Mouse (Mus musculus): Measurements from ENCODE around the gene Rasal2. TPM values are rescaled to one million over a fixed set of nuclear protein-coding genes. Genes with fewer than 3 reads are reported as not detected.

Gene Rasal2
- polyA plus RNA-seq, 1 experiment, result 1.5 TPM

DNA sequence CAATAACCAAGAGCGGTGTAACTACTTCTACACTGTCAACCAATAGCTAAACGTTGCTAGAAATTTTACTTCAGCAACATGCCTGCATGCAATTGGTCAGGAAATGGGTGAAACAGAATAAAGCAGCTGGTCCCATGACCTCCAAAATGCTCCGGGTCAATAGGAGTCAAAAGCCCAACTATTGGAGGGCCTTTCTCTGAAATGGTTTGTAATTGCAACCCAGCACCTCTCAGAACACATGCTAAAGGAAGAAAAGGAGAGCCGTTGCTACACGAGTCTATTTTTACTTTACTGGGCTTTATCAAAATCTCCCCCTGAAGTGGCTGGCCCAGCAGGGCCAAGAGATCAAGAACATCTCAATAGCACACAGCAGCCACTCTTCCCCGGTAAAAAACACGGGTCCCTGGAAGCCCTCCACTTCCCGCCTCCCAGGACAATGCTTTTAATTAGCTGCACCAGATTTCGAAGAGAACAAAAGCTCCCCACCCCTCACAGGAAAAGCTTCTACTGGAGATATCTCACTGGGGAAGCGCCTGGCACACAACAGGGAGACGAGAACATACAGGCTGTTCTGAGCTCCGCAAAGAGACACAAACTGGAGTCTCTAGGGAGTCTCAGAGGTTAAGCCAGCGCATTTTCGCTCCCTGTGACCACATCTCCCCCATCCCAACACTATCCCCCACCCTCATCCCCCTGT, 30.8 kb upstream of the Rasal2 start:
- WGBS, result 54% methylated on average over 14 of the region's 14 CpGs
- no peak for DNase-seq (ENCODE audit: low read depth, low spot score)

DNA sequence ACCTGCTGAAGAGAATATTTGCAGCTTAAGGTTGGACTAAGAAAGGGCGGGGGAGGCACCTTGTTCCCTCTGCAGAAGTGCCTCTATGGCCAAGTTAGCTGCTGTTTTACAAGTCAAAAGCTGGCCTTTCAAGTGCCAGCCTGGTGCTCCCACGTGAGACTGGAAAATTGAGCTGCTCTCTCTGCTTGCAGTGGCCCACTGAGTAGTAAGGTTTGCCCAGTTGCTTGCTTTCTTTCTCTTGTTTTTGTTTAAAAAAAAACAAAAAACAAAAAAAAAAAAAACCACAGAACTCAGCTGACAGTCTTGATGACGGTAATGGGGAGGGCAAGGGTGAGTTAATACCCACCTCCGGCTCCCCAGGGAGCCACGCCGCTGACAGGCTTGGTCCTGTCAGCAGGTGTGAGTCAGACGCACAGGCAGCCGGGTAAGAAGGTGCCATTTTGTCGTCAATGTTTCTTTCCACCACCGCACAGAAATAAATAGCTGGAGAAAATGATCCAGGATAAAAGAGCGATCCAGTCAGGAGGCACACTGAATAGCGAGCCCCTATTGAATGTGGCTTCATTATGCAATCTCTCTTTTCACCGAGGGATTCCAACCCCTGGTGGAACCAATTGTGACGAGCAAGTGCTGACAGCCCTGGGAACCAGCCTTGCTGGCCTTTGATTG, 27.7 kb upstream of the Rasal2 start:
- DNase-seq (ENCODE audit: low read depth, low spot score), result no peak
- WGBS, result 34% methylated on average over 14 of the region's 14 CpGs

DNA sequence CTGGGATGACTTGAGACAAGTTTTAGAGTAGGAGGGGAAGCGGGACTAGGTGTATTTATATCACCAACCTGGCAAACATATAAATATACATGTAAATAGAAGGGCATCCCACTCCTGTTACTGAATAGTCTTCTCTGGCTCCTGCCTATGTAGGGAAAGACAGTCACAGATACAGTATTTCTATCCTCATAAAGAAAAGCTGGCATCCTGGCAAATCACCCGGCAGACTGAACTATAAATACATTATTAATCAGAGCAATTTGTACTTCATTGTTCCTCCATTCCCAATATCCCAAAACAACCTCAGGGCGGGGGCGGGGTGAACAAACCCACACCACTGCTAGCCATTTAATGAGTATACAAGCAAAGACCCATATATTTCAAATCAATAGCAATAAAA, 26.7 kb upstream of the Rasal2 start:
- DNase-seq (ENCODE audit: low read depth, low spot score), result no peak
- WGBS, result 93% methylated on average over 4 of the region's 4 CpGs

DNA sequence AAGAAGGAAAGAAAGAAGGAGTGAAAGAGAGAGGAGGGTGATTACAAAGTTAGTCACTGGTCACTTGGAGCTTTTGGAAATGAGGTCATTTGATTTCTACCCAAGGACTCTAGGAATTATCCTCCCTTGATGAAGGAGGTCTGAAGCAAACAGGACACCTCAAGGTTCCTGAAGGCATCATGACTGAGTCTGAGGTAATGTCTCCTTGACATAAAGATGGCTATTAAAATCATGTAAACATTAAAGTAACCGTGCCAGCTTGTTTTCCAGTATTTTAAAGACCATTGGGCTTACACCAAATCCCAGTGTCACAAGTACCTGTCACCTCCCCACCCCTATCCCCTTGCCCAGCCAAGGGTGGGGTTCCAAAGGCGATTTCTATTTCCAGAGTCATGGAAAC, 25.9 kb upstream of the Rasal2 start:
- DNase-seq (ENCODE audit: low read depth, low spot score), result no peak
- WGBS, result 65% methylated on average over 2 of the region's 2 CpGs

DNA sequence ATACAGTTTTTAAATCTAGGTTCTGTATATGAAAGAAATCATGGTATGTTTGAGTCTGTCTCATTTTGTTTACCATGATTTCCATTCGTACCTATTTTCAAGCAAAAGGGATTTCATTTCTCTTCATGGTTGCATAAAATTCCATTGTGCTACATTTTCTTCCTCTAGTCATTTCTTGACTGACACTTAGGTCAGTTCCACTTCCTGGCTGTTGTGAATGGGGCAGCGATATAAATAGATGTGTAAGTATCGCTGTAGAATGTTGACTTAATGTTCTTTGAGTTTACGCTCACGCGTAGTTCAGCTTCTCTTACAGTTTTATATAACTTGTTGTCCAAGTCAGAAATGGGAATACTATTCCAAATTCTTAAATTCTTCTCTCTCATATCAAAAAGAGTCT, 23.5 kb upstream of the Rasal2 start:
- DNase-seq (ENCODE audit: low read depth, low spot score), result no peak
- WGBS, result 77% methylated on average over 6 of the region's 6 CpGs

GRCm38 (mm10) chr1:157434404-157434803, 22.0 kb upstream of the Rasal2 start:
- 84% methylated on average over 4 of the region's 4 CpGs for WGBS

DNA sequence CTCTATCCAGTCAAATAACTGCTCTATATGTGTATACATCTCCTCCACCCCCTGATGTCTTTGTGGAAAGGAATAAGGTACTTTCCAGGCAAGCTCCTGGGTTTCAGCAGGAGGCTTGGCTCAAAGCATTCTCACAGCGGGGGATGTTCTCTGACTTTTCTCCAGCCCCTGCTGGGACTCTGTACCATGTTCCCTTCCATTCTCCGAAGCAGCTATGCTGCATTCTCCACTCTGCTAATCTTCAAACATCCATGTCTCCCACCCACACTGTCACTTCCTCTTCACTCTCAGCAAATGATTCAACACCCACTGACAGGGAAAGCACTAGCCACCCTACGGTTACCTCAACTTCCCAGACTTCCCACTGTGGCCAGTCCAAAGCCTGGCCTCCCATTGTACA, 20.9 kb upstream of the Rasal2 start:
- WGBS, result 71% methylated on average over 3 of the region's 3 CpGs
- DNase-seq (ENCODE audit: low read depth, low spot score), result no peak

More at GRCm38 (mm10) chr1:157434404-157434803, 22.0 kb upstream of the Rasal2 start:
- no peak for DNase-seq (ENCODE audit: low read depth, low spot score)

DNA sequence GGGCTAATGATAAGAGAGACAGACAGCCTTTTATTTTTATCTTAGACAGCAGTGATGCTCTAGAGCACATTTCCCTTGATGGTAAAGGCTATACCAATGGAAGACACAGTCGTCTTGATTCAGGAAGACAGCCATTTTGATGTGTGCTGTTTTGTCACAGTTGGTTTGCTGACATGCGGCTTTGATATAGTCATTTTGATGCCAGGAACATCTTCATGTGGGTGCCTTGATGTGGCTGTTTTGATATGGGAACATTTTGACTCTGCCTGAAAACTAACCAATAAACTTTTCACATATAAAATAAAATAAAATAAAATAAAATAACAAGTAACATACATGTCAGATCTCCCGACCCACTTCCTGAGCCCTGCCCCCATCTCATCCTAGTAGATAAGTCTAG, 16.0 kb upstream of the Rasal2 start:
- DNase-seq (ENCODE audit: low read depth, low spot score), result no peak
- WGBS, result 83% methylated on average over 3 of the region's 3 CpGs

- 96% methylated on average over 4 of the region's 4 CpGs for WGBS
Observed at GRCm38 (mm10) chr1:157427604-157428003, 15.2 kb upstream of the Rasal2 start.

DNA sequence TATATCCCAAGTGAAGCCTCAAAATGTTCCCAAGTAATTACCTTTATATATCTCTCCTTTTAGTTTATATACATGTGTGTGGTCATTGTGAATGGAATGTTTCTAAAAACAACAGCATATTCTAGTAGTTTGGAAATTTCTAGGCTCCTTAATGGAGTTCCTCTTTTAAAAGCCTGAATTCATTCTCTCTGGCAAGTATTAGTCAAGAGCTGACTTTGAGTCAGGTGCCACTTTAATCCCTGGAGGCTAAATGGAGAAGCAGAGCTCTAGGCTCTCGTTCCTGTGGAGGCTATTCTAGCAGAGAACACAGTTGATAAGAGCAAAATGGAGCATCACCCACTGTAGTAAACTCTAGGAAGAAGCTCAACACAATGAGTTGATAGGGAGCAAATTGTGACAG, 14.5 kb upstream of the Rasal2 start:
- WGBS, result 66% methylated on average over 1 of the region's 1 CpGs
- DNase-seq (ENCODE audit: low read depth, low spot score), result no peak

More at GRCm38 (mm10) chr1:157427604-157428003, 15.2 kb upstream of the Rasal2 start:
- no peak for DNase-seq (ENCODE audit: low read depth, low spot score)

DNA sequence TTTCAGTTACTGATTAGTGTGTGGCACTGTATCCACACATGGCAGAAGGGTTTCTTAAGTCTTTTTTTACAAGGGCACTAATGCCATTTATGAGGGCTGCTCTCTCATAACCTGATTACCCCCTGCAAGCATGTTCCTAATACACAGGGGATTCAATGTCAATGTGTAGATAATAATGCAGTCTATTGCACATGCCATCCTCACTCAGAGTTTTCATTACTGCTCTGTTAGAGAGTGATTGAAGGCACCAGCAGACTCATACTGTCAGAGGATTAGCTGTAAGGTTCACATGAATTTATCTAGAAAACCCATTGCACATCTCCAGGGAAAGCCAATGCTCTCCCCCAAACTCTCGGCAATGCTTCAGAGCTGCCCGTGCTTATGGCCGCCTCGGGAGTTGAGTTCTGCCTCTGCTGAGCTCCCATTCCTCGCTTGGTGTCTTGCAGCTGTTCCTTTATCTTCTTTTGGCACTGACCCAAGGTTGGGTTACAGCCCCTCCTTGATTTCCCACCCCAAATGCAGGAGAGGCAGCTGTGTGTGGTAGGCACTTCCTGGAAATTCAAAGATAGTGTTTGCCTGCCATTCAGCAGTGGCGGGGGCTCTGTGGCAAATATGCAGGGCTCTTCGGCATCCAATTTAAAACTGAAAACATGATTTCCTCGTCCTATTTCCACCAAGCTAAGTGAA, 13.5 kb upstream of the Rasal2 start:
- no peak for DNase-seq (ENCODE audit: low read depth, low spot score)
- WGBS, result 39% methylated on average over 8 of the region's 8 CpGs

DNA sequence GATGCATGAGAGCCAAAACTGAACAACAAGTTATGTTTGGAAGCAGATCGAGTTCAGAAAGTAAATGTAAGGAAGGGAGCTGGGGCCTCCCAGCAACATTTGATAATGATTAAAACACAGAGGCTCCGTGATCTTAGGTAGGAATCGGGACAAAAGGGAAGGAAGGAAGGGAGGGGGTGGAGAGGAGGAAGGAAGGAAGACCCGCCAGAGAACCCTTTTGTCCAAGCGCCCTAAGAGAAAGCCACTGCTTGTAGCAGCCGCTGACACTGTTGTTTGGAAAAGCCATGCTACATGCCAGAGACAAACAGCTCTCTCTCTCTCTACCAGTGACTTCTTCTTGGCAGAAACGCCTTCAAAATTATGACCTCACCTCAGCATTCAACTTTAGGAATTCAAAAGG, 5.5 kb upstream of the Rasal2 start:
- no peak for DNase-seq (ENCODE audit: low read depth, low spot score)
- 62% methylated on average over 7 of the region's 7 CpGs for WGBS

DNA sequence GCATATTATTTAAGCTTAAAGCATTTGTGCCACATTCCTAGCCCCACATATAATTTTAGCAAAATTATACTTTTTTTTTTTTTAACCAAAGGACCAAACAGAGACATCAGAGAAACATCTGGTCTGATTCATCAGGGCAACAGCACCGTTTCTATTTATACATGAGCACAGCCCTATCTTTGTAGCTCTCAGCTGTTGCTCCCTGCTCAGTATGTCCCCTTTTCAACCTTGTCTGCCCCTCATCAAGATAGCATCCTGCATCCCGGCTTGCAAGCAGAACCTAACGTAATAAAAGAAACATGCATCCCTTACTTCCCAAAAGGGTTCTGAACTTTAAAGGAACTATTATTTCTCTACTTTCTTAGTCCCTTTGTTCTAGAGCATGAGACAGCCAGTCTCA, 5.0 kb upstream of the Rasal2 start:
- DNase-seq (ENCODE audit: low read depth, low spot score), result no peak
- 77% methylated on average over 3 of the region's 3 CpGs for WGBS

DNA sequence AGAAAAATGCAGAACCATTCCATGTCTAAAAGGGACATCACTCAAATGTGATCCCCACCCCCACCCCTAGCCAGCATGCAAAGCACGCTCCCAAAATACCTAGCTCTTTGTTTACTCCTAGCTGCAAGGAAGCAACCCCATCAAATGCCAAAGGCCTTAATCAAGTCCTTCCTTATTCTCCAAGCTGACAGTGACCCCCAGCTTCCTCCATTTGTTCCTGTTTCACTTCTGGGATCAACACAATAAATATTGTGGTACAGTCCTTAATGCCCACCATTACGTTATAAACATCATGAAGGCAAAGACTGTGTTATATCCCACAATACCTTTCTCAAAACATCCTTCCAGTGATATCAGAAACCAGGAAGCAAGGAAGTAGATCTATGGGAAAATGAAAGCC, 4.2 kb upstream of the Rasal2 start:
- DNase-seq (ENCODE audit: low read depth, low spot score), result no peak
- WGBS, result 89% methylated on average over 2 of the region's 2 CpGs

DNA sequence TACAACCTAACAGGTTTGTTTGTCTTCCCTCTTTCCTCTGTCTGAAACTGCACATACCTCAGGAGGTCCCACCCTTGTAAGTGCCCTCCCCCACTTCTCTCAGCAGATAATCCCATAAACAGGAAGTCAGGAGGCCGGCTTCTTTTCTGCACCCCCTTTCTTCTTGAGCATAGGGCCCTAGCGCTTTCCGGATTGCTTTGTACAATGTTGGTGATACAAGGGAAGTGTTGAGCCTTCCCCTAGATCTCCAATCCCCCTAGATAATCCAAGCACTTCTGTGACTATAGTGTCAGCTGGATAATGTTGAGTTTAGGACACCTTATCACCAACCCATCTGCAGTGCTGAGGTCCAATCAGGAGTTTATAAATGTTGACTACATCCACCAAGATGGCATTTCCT, 3.4 kb upstream of the Rasal2 start:
- DNase-seq (ENCODE audit: low read depth, low spot score), result no peak
- 78% methylated on average over 3 of the region's 3 CpGs for WGBS

- WGBS, result under 1% methylated on average over 85 of the region's 85 CpGs
- no peak for DNase-seq (ENCODE audit: low read depth, low spot score)
Observed at GRCm38 (mm10) chr1:157411711-157412380, 549 bp downstream of the Rasal2 start.

DNA sequence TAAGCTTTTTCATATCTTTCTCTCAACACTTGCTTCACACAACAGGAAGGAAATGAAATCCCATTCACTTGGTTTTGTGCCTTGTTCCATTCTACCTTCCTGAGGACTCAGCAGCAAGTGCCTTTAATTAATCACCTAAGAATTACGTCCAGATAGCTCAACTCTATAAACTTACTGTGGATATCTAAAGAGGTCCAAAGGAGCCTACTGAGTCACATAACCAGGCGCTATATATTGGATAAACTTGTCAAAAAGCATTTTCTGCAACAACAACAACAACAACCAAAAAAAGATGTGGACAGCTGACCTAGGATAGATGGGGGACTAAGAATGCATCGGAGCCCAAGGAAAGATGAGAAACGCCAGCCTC, 1.1 kb downstream of the Rasal2 start:
- no peak for DNase-seq (ENCODE audit: low read depth, low spot score)
- WGBS, result 3% methylated on average over 4 of the region's 4 CpGs

GRCm38 (mm10) chr1:157410937-157411336, 1.5 kb downstream of the Rasal2 start:
- DNase-seq (ENCODE audit: low read depth, low spot score), result no peak
- WGBS, result 24% methylated on average over 8 of the region's 8 CpGs

- DNase-seq (ENCODE audit: low read depth, low spot score), result no peak
- WGBS, result 75% methylated on average over 2 of the region's 2 CpGs
Observed at GRCm38 (mm10) chr1:157409648-157410047, 2.7 kb downstream of the Rasal2 start.

GRCm38 (mm10) chr1:157388027-157388426, 24.4 kb downstream of the Rasal2 start:
- WGBS, result 68% methylated on average over 4 of the region's 4 CpGs
- DNase-seq (ENCODE audit: low read depth, low spot score), result no peak

Measured in large intestine, adult 2 months (tissue).